Mouse (Mus musculus): Measurements from ENCODE around the gene Mtr.

GRCm38 (mm10) chr13:12274721-12275120, 16.8 kb upstream of the Mtr start:
- TF ChIP-seq CTCF (IDR thresholded peaks at IDR 0.05; ENCODE audit: extremely low read depth, insufficient read depth, low read length): no peak
- no peak for TF ChIP-seq POLR2A (IDR thresholded peaks at IDR 0.05; ENCODE audit: extremely low read depth, insufficient read depth, low read length)
